Mouse (Mus musculus) G1E-ER4 (cell line): ENCODE results near the gene Tepp. TPM values are rescaled to one million over a fixed set of nuclear protein-coding genes. Genes with fewer than 3 reads are reported as not detected.

Experiments
- GATA1 ChIP-seq: IDR thresholded peaks from one replicate; pipeline ENCODE4 v1.8.0; 2012; ENCODE audit warnings: low read length, inconsistent platforms
- polyA plus RNA-seq: library from polyadenylated mRNA; stranded (reverse); fragments of >175 nt; gene quantifications from 2 replicates; pipeline ENCODE4 v1.2.3, GENCODE M21; 2012

The Tepp gene
- polyA plus RNA-seq = not detected in 2 replicates

DNA sequence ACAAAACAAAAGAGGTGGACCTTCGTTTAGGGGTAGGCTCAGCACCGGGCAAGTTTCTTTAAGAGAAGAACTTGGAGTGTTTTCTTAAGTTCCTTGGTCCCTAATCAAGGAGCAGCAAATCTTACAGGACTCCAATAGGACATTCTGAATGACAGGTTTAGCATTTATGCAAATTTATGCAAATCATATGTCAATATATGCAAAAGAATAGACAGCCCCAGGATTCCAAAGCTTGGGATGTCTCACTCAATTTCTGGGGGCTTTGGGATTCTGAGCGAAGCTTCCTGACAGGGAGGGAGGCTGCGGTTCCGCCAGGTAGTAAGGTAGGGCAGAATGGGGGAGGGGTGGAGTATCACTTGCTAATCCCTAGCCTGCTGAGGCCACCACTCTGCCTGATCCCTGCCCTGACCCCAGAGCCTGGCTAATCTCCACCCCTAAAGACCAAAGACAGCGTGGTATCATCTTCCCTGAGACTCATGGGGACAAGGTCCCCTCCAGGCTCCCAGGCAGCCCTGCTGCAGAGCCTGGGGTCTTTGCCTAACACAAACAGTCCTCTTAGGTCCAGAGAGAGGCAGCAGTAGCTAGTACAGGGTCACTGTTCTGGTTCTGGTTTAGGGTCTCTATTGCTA lies at the start of gene Tepp:
TSS of gene Tepp (plus strand) at position 225 of the 629 bp plus-strand sequence.
- no peak for TF ChIP-seq GATA1

DNA sequence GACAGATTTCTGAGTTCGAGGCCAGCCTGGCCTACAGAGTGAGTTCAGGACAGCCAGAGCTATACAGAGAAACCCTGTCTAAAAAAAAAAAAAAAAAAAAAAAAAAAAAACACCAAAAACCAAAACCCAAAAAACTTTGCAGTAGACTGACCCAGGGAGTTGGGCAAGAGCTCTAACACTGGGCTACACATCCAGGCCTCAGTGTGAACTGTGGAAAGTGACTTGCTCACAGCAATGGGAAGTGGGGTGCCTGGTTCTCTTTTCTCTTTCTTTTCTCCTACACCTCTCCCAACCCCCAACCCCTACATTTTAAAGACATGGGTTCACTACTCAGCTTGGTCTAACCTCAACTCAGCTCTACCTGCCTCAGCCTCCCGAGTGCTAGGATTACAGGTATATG lies 48.2 kb upstream of the Tepp start:
- TF ChIP-seq GATA1 = no peak

DNA sequence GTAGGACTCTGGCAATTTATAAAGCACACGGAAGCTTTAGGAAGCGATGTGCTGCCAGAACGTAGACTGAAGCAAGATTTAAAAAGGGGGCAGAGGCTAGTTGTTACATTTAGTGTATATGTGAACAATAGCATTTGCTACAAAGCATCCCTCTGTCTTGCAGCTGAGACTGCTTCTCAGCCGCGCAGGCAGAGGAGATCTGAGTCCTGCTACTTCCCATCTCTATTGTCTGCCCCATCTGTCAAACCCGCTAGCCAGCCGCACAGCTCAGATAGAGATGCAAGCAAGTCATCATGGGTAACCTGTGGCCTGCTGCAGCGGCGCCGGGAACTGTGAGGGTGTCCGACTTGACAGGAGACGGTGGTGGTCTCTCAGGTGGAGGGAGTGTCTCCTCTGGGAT lies 39.9 kb upstream of the Tepp start:
- TF ChIP-seq GATA1 = no peak

DNA sequence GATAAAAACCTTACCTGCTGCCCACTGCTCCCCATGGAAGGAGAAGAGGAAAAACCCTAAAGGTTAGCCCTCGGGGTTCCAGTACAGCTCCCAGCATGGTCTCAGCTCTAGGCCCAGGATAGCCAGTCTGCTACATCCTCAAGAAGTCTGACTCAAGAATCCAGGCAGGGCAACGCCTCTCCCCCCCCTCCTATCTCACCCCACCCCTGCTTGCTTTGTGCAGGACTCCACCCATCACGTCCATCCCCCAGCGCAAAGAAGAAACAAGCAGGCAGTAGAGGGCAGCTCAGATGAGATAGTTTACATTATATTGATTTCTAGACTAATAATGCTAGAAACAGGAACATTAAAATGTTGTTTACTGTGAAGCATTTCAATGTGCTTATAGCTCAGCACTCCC lies 38.5 kb upstream of the Tepp start:
- no peak for TF ChIP-seq GATA1

DNA sequence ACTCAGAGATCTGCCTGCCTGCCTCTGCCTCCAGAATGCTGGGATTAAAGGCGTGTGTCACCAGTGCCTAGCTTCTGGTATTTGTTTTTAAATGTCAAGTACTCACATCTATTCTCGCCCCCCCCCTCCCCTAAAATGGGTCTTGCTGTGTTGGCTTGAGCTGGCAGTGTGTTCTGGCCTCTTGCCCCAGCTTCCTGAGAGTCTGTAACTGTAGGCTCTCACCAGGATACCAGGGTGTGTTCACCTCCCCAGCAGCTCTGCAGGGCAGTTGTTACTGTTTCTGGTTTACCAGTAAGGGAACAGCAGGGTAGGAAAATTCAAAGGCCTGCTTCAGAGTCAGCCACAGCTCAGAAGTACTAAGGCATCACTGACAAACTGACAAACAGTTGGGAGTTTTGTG lies 37.5 kb upstream of the Tepp start:
- no peak for TF ChIP-seq GATA1

DNA sequence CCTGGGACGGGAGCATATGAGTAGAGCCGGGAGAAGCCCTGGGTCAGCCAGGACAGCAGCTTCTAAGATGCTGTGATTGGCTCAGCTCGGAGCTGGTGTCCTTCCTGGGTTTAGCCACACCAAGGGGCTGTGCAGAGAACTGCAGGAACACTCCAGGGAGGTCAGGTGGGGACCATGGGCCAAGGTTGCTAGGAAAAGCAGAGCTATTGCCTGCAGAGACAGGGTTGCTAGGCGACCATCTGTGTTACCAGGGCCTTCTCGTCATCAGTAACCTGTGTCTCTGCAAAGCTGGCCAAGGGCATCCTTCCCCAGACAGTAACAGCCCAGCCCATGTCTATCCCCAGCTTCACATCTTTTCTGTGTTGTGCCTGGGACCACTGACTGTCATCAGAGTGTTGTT lies 28.9 kb upstream of the Tepp start:
- no peak for TF ChIP-seq GATA1

DNA sequence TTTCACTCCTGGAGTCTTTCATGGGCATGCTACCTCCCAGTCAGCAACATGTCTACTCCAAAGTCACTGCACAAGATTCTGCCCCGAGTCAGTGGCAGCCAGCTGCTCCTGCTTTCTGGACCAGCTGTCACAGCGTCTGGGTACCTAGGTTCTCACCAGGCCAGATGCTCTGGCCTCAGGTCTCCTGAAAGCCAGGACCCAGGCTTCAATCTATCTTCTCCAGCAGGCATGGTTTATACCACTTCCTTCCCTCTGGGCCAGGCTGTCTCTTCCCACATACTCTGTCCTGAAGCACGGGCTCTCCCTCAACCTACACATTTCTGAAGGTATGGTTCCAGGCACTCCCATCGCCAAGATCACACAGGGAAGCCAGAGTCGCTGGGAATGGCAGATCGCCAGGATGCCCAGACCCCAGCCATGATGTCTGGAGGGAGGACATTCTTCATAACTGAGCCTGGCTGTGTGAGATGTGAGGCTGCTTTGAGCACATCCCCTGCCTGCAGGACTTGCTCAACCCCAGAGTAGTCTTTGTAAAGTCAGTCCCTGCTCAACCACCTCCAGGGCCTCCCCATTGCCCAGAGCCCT lies 21.2 kb upstream of the Tepp start:
- no peak for TF ChIP-seq GATA1

DNA sequence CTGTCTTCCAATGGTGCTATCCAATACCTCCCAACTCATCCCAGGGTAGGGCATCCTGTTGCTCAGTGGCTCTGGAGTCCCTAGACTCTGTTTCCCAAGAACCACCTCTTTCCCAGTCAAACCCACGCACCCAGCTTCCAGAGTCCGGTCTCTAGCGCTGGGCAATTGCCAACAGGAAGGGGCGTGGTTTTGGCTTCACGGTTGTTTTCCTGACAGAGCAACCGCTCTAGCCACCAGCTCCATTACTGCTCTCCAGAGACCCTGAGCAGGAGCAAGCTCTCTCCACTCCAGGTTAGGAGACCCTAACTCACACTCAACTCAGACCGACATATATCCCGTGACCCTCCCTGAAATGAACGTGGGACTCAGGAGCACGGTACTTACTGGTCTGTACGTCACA lies 17.2 kb upstream of the Tepp start:
- TF ChIP-seq GATA1 = no peak

DNA sequence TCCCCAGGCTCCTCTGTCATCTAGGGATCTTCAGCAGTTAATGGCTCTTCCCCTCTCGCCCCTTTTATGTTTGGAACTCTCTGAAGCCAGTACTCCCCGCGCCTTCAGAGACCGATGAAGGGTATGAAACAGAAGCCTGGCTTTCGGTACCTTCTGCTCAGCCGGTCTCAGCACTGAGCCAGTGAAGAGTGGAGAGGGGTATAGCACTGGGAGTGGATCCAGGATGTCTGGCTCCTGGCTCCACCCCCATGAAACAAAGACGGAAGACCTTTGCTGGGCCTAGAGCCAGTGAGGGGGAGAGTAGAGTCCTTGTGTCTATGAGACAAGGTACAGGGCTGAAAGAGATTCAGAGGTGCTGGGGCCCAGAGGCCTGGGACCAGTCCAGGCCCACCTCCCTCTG lies 16.5 kb upstream of the Tepp start:
- no peak for TF ChIP-seq GATA1

DNA sequence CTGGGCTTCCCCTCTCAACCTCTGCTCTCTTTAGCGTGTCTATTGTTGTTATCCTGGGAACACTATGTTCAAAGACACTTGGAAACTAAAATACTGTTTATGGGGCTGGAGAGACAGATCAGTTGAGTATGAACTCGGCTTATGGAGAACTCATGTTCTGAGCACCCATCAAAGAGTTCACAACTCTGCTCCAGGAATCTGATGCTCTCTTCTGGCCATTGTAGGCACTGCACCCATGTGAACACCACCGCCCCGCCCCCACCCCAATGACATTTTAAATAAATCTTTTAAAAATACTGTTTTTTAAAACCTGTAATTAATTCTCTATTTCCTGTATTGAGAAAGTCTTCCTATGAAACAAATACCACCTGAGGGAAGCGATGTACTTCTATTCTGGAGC lies 8.0 kb upstream of the Tepp start:
- no peak for TF ChIP-seq GATA1

DNA sequence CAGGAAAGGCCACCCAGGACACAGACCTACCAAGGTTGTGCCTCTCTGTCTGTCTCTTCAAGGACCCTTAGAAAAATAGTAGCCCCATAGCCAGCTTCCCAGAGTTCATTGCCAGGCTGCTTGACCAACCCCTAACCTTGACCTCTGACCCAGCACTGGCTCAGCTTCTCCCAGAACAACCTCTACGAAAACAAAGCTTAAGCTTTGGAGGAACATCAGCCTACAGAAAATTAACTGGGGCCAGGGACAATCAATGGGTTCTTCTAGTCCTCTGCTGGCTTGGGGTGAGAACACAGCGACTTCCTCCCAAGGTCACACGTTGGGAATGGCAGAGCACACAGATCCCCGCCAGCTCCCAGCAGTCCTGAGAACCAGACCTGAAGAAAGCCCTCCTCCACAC lies 4.8 kb upstream of the Tepp start:
- TF ChIP-seq GATA1 = no peak

DNA sequence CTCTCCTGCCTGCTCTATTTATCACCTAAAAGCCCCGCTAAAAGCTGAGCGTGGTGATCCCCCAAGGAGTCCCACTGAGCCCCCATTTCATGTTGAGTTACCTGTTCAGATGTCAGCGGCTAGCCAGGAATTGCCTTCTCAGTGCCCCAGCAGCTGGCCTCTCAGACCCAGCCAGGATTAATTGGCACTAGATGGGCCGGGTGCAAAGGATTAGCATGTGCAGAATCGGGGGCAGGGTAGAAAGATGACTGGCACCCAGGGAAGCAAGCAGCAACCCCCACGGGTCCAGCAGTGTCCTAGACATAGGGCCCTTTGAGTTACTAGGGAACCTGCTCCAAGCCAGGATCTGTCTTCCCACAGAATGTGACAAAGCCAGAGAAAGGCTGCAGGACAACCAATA lies 3.9 kb upstream of the Tepp start, which contains the start of gene Cngb1:
TSS of gene Cngb1 (minus strand) at position 155 of the 400 bp plus-strand sequence.
- TF ChIP-seq GATA1 = no peak

DNA sequence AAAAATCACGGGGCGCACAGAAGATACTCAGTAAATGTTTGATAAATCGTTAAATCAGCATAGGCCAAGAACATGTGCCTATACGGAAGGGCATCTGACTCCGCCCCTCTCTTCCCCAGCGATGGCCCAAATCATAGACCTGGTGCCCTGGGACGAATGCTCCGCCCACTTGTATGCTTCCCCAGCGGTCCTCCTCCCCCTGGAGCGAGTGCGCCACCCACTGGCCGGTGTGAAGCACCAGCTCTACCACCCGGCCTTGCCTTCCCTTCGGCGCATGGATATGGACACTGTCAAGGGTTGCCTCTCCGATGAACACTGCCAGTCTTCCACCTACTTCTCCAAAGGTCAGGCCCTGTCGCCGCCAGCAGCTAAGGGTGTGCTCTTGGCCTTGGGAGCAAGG lies 2.5 kb downstream of the Tepp start:
- no peak for TF ChIP-seq GATA1

DNA sequence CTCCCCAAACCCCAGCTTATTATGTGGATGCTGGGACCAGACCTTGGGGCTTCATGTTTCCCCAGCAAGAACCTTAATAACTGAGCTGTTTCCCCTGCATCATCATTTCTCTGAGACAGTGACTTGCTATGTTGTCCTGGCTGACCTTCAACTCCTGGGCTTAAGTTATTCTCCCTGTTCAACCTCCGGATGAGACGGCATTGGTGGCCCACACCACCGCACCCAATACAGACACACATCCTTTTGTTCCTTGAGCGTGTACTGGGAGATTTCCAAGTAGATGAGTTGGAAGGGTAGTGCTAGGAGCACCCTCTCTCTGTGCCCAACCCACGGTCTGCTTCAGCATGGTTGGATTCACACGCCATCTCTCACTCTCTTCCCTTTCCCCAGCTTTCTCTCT lies 3.5 kb downstream of the Tepp start:
- TF ChIP-seq GATA1 = no peak

DNA sequence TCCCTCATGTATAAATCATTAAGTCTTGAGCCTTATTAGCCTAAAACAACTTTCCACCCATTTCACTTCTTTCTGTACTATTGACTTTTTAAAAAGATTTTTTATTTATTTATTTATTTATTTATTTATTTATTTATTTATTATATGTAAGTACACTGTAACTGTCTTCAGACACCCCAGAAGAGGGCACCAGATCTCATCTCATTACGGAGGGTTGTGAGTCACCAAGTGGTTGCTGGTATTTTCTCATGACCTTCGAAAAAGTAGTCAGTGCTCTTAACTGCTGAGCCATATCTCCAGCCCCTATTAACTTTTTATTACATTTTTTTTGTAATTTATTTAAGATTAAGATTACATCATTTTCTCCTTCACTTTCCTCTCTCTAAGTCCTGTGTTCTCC lies 4.3 kb downstream of the Tepp start:
- TF ChIP-seq GATA1 = no peak

DNA sequence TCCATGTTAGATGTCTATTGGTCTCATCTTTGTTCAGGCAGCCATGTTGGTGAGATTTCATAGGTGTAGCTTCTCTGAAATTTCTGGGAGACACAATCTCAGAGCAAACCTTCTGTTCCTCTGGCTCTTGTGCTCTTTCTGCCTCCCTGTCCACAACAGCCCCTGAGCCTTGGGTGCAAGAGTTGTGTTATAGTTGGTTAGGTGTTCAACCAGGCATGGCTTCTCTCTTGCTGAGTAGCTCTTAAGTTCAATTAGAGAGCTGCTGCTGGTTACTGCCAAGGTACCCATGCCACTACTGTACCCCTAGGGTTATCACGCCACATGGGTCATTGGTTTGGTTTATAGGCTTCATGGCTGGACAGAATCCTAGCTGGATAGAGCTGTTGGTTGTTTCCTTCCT lies 5.0 kb downstream of the Tepp start:
- TF ChIP-seq GATA1 = no peak

DNA sequence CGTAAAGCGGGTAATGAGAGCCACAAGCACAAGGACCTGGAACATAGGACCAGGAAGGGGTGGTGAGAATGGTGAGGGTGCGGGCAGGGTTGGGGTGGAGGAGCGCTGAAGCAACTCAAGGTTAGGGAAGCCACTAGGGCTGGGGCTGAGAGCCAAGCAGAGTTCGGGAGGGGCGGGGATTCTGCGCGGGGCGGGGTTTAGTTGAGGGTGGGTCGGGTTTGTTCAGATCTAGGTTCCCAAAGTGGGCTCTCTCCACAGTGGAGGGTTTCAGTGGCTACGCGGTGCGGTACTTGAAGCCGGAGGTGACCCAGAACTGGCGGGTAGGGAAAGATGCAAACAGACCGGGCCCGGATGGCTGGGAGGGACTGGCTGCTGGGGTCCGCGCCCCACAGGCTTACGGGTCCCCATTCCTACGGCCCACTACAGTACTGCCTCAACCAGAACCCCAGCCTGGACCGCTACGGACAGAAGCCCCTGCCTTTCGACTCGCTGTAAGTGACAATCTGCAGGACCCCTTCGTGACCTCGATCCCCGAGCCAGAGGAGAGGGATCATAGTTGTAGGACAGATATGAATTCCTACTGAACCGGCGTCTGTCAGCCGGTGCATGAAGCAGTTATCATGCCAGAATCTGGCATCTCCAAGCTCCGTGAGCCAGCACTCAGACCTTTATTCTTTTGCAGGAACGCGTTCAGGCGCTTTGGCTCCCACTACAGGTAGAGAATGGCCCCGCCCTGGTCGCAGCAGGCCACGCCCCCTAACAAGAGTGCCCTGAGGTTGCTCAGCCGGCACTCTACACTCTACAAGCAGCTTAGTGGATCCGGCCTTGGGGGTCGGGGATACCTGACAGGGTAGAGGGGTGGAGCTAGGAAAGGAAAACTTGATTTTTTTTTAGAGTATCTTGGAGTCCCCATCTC lies 10.1 kb downstream of the Tepp start:
- TF ChIP-seq GATA1 = no peak

DNA sequence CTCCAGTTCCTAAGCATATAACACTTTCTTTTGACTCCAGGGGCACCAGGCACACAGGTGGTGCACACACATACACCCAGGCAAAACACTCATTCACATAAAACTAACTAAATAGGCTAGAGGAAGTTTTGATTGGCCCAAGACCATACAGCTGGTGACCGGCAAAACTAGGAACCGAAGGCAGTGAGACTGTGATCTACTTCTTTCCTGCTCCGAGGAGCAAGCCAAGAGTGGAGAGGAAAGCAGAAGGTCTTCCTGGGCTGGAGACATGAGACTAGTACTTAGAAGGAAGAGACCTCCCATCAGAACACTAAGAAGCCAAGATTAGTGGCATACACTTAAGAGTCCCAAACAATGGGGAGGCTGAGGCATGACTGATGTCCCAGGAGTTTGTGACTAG lies 12.8 kb downstream of the Tepp start:
- no peak for TF ChIP-seq GATA1
